ENCODE assay signal across 8 mouse cellular contexts in genomic region chr4:108619165-108619564, GRCm38 (mm10). TPM values are rescaled to one million over a fixed set of nuclear protein-coding genes. Genes with fewer than 3 reads are reported as not detected.
DNase-seq lines count a peak whose midpoint lies in the region; ATAC-seq and TF ChIP-seq lines count a peak whose summit lies in the region.

No protein-coding gene starts in this region.

- TF ChIP-seq CTCF in kidney, postnatal 0 days (IDR thresholded peaks at IDR 0.05; ENCODE audit: low read depth): no peak

- peak overlapping the region; percentile 81 for H3K4me3 ChIP-seq in kidney, postnatal 0 days (replicated peaks; ENCODE audit: low read depth, low read length)
- peak overlapping the region; percentile 97 for H3K4me3 ChIP-seq in megakaryocyte, embryonic 14.5 days (replicated peaks)

- 0% methylated on average over 10 of the region's 10 CpGs for WGBS in kidney, postnatal 0 days

- peak; percentile 34 for DNase-seq in layer of hippocampus, adult 9-11 months
- DNase-seq in layer of hippocampus, postnatal 10 days (ENCODE audit: low spot score in 2 of 2): no peak
- DNase-seq in NIH3T3 (ENCODE audit: low read depth): peak; percentile 84
- peak; percentile 44 for DNase-seq in fibroblast of lung, adult 2 months (ENCODE audit: low read depth)
- peak; percentile 54 for DNase-seq in kidney, postnatal 0 days (ENCODE audit: low spot score)
- peak; percentile 46 for DNase-seq in thymus, postnatal 4 days
- no peak for DNase-seq in cerebellum, adult 9-10 months

- peak overlapping the region; percentile 89 for H3K4me2 ChIP-seq in kidney, postnatal 0 days (ENCODE audit: low read length)

- ATAC-seq in kidney, postnatal 0 days (replicated peaks; ENCODE audit: low FRiP score, low read depth): peak; percentile 45

- peaks cover 6% of the 10 kb centered on the region; the same call in 1 of the 2 replicates for H3K4me1 ChIP-seq in kidney, postnatal 0 days (replicated peaks; ENCODE audit: insufficient read depth, low read length)
- H3K4me1 ChIP-seq in megakaryocyte, embryonic 14.5 days: peaks cover 29% of the 10 kb centered on the region

- H3K27me3 ChIP-seq in kidney, postnatal 0 days (ENCODE audit: insufficient read depth, low read length): no peaks in the 10 kb centered on the region
- H3K27me3 ChIP-seq in megakaryocyte, embryonic 14.5 days (replicated peaks): no peaks in the 10 kb centered on the region

- H3K9ac ChIP-seq in kidney, postnatal 0 days (ENCODE audit: low read depth, low read length): peak overlapping the region; percentile 89

- no peaks in the 10 kb centered on the region for H3K9me3 ChIP-seq in kidney, postnatal 0 days (replicated peaks; ENCODE audit: low read length)
- H3K9me3 ChIP-seq in megakaryocyte, embryonic 14.5 days: no peaks in the 10 kb centered on the region

- no peaks in the 10 kb centered on the region for H3K36me3 ChIP-seq in kidney, postnatal 0 days (ENCODE audit: insufficient read depth, low read length)
- H3K36me3 ChIP-seq in megakaryocyte, embryonic 14.5 days (replicated peaks; ENCODE audit: low read length): peaks cover 53% of the 10 kb centered on the region

- peak overlapping the region; percentile 92 for H3K27ac ChIP-seq in kidney, postnatal 0 days

RNA-seq across cellular contexts. Expression of gene Cc2d1b, which starts 0.6 kb away (rescaled TPM):
- total RNA-seq in layer of hippocampus, postnatal 10 days (2021): 10 to 100 TPM; 29.4 to 40.1 TPM
- polyA plus RNA-seq in kidney, postnatal 0 days (2015; fragmentation: Nextera tagmentation; extraction: Ambion mirVana): 28.7 and 29.8 TPM in 2 replicates
- 24.8 and 45.3 TPM in 2 replicates for polyA plus RNA-seq in megakaryocyte, embryonic 14.5 days (2012; ENCODE audit: insufficient read depth, low replicate concordance)

RNA-seq across cellular contexts. Expression of gene Orc1, which starts 39.9 kb away (rescaled TPM):
- total RNA-seq in layer of hippocampus, postnatal 10 days (2021): 1 to 10 TPM; 1.0 TPM
- polyA plus RNA-seq in kidney, postnatal 0 days (2015; fragmentation: Nextera tagmentation; extraction: Ambion mirVana): 4.6 and 4.9 TPM in 2 replicates
- 0.80 and 3.7 TPM in 2 replicates for polyA plus RNA-seq in megakaryocyte, embryonic 14.5 days (2012; ENCODE audit: insufficient read depth, low replicate concordance)

RNA-seq across cellular contexts. Expression of gene Prpf38a, which starts 40.0 kb away (rescaled TPM):
- total RNA-seq in layer of hippocampus, postnatal 10 days (2021): 10 to 100 TPM; 42.2 to 46.3 TPM
- 66.6 and 68.2 TPM in 2 replicates for polyA plus RNA-seq in kidney, postnatal 0 days (2015; fragmentation: Nextera tagmentation; extraction: Ambion mirVana)
- 1.5 and 5.3 TPM in 2 replicates for polyA plus RNA-seq in megakaryocyte, embryonic 14.5 days (2012; ENCODE audit: insufficient read depth, low replicate concordance)

Comparison
In these comparisons a context has a peak if more than half of its experiments do, and no peak if none do; other contexts are left out.
1. DNase-seq: peak in layer of hippocampus, adult 9-11 months (single experiment), NIH3T3 (single experiment), fibroblast of lung, adult 2 months (single experiment), kidney, postnatal 0 days (single experiment) and thymus, postnatal 4 days (single experiment); none in layer of hippocampus, postnatal 10 days (0 of 2) and cerebellum, adult 9-10 months (single experiment).
2. RNA of gene Prpf38a, which starts 40.0 kb away (polyA plus RNA-seq): 66.6 to 68.2 TPM in kidney, postnatal 0 days; 1.5 to 5.3 TPM in megakaryocyte, embryonic 14.5 days; every median in the first group is over 10 times any median in the second.